Mouse (Mus musculus): ENCODE data around the gene Siah2.

- no peak for TF ChIP-seq CTCF (IDR thresholded peaks at IDR 0.05)
- no peak for TF ChIP-seq EP300 (IDR thresholded peaks at IDR 0.05)
Observed at GRCm38 (mm10) chr3:58724815-58725214, 32.6 kb upstream of the Siah2 start.

Measured in lung, postnatal 0 days (tissue).